Mouse (Mus musculus) kidney, adult 2 months (tissue): ENCODE data around the gene Tcf3.

Experiments used
- CTCF ChIP-seq: fragments of 200-500 bp; conservative IDR thresholded peaks from 2 replicates; pipeline ENCODE4 v1.5.1; 2011; ENCODE audit warnings: low read depth, mild to moderate bottlenecking, control low read depth, low read length, moderate library complexity, mixed read lengths; ENCODE audit not compliant: insufficient read depth, insufficient read length
- POLR2A ChIP-seq: fragments of 200-500 bp; IDR thresholded peaks from one replicate; pipeline ENCODE4 v1.6.1; 2011; ENCODE audit warnings: low read depth, low read length, control low read depth

DNA sequence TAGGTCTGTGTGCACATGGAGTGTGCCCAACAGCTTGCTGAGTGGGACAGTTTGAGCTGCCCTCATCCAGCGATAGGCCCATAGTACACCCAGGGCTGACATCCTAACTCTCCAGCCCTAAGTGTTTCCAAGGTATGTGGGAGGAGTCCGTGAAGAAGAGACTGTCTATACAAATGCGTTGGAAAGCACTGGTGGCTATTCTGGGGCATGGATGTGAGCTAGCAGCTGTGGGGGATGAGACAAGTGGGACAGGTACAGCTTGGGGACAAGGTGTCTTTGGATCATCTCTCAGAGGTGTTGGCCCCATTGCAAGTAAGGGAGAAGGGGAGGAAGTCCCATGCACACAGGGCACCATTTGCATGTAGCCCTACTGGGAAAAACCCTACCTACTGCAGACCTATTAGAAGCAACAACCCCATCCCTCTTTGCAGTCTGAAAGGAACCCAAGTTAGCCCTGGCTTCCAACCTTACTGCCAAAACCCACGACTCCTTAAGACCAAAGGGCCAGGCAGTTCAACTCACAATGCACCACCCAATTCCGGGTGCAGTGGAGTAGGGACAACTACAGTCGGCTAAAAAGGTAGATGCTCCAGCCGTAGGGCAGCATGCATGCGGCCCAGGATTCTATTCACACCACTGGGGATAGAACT, 35.8 kb downstream of the Tcf3 start:
- no peak for TF ChIP-seq POLR2A
- TF ChIP-seq CTCF: no peak
